Comparison of ENCODE assay signal across 16 mouse cellular contexts in the genomic region with DNA sequence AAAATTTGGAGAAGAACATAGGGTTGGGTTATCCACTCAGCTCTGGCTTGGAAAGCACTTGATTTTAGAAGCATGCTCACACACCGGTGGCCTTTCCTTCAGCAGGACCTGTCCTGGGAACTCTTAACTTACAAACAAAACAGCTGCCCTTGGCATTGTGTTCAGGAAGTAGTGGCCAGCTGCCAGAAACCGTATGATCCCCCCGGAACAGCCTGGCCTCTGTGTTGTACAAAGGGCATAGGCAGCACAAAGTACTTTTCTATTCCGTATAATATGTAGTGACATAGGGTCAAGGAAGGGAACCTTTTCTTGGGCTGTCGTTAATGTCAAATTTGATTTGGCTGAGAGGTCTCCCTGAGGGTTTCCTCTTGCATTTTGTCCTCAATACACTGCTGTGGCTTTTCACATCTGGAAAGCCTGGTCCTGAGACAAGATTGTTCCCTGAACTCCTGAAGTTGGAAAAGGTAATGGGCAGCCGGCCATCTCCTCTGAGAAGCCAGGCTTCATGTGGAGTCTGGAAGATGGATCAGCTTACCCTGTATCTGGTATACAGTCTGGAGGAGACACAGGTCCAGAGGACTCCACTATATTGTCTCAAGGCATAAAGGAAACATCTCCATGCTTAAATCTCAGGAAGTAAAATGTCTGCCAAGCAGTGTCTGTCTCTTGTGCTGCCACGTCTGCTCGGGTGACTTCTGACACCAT.
DNase-seq lines count a peak whose midpoint lies in the region; ATAC-seq and TF ChIP-seq lines count a peak whose summit lies in the region.
"Had no signal": no experiment of that assay in that cellular context is flagged by ENCODE, and none has a peak within 500 bp of the region (broad histone marks: within the 10 kb centered on the region; RNA-seq: fewer than 3 reads in every experiment).

No protein-coding gene starts in this region.

- no peaks in the 10 kb centered on the region for H3K36me3 ChIP-seq in kidney, postnatal 0 days (ENCODE audit: insufficient read depth, low read length)
- H3K36me3 ChIP-seq in lung, postnatal 0 days (ENCODE audit: insufficient read depth, low read length) = no peaks in the 10 kb centered on the region
- H3K36me3 ChIP-seq in embryonic facial prominence, embryonic 15.5 days = no peaks in the 10 kb centered on the region
- H3K36me3 ChIP-seq: embryonic facial prominence, embryonic 13.5 days; forebrain, embryonic 10.5 days; heart, embryonic 13.5 days; lung, embryonic 15.5 days; neural tube, embryonic 13.5 days had no signal

- H3K4me3 ChIP-seq in kidney, postnatal 0 days (replicated peaks; ENCODE audit: low read depth, low read length) = no peak overlapping the region
- H3K4me3 ChIP-seq in lung, postnatal 0 days (ENCODE audit: low read depth, low read length) = no peak overlapping the region
- H3K4me3 ChIP-seq in embryonic facial prominence, embryonic 15.5 days (replicated peaks) = no peak overlapping the region
- H3K4me3 ChIP-seq: embryonic facial prominence, embryonic 13.5 days; forebrain, embryonic 10.5 days; heart, embryonic 13.5 days; lung, embryonic 15.5 days; neural tube, embryonic 13.5 days had no signal

- no peak overlapping the region for H3K9ac ChIP-seq in kidney, postnatal 0 days (ENCODE audit: low read depth, low read length)
- no peak overlapping the region for H3K9ac ChIP-seq in lung, postnatal 0 days (replicated peaks; ENCODE audit: low read depth)
- H3K9ac ChIP-seq in embryonic facial prominence, embryonic 15.5 days = no peak overlapping the region
- H3K9ac ChIP-seq: embryonic facial prominence, embryonic 13.5 days; heart, embryonic 13.5 days; lung, embryonic 15.5 days; neural tube, embryonic 13.5 days had no signal

- DNase-seq in embryo, embryonic 10.5 days (ENCODE audit: low spot score) = peak; percentile 9
- no peak for DNase-seq in embryo, embryonic 10 days (ENCODE audit: low spot score)
- peak; percentile 11 for DNase-seq in kidney, postnatal 0 days (ENCODE audit: low spot score)
- no peak for DNase-seq in kidney, adult 18-20 months
- DNase-seq in lung, postnatal 0 days (ENCODE audit: low spot score) = peak; percentile 6
- no peak for DNase-seq in lung, postnatal 10 days
- no peak for DNase-seq in cerebellum, adult 9-11 months
- DNase-seq: cerebellum, postnatal 14 days; thymus, adult 2 months had no signal

- no peaks in the 10 kb centered on the region for H3K27me3 ChIP-seq in kidney, postnatal 0 days (ENCODE audit: insufficient read depth, low read length)
- no peaks in the 10 kb centered on the region for H3K27me3 ChIP-seq in lung, postnatal 0 days (replicated peaks; ENCODE audit: insufficient read depth, low read length)
- no peaks in the 10 kb centered on the region for H3K27me3 ChIP-seq in embryonic facial prominence, embryonic 15.5 days
- H3K27me3 ChIP-seq: embryonic facial prominence, embryonic 13.5 days; lung, embryonic 15.5 days; neural tube, embryonic 13.5 days had no signal

- H3K27ac ChIP-seq in kidney, postnatal 0 days = no peak overlapping the region
- no peak overlapping the region for H3K27ac ChIP-seq in lung, postnatal 0 days (ENCODE audit: low read length)
- no peak overlapping the region for H3K27ac ChIP-seq in embryonic facial prominence, embryonic 15.5 days (replicated peaks)
- H3K27ac ChIP-seq: embryonic facial prominence, embryonic 13.5 days; forebrain, embryonic 10.5 days; heart, embryonic 13.5 days; lung, embryonic 15.5 days; neural tube, embryonic 13.5 days had no signal

- no peak for TF ChIP-seq EP300 in lung, postnatal 0 days (IDR thresholded peaks at IDR 0.05)

- no peak overlapping the region for H3K4me2 ChIP-seq in kidney, postnatal 0 days (ENCODE audit: low read length)
- no peak overlapping the region for H3K4me2 ChIP-seq in lung, postnatal 0 days (replicated peaks; ENCODE audit: low read depth, low read length)
- no peak overlapping the region for H3K4me2 ChIP-seq in embryonic facial prominence, embryonic 15.5 days (replicated peaks)
- H3K4me2 ChIP-seq: embryonic facial prominence, embryonic 13.5 days; heart, embryonic 13.5 days; liver, embryonic 11.5 days; lung, embryonic 15.5 days; neural tube, embryonic 13.5 days had no signal

- H3K9me3 ChIP-seq in kidney, postnatal 0 days (replicated peaks; ENCODE audit: low read length) = no peaks in the 10 kb centered on the region
- no peaks in the 10 kb centered on the region for H3K9me3 ChIP-seq in lung, postnatal 0 days (ENCODE audit: low read length)
- H3K9me3 ChIP-seq in embryonic facial prominence, embryonic 15.5 days (replicated peaks) = no peaks in the 10 kb centered on the region
- H3K9me3 ChIP-seq: embryonic facial prominence, embryonic 13.5 days; forebrain, embryonic 10.5 days; heart, embryonic 13.5 days; lung, embryonic 15.5 days; neural tube, embryonic 13.5 days had no signal

- no peak for TF ChIP-seq CTCF in kidney, postnatal 0 days (IDR thresholded peaks at IDR 0.05; ENCODE audit: low read depth)
- no peak for TF ChIP-seq CTCF in lung, postnatal 0 days (IDR thresholded peaks at IDR 0.05)

- H3K4me1 ChIP-seq in kidney, postnatal 0 days (replicated peaks; ENCODE audit: insufficient read depth, low read length) = no peaks in the 10 kb centered on the region
- no peaks in the 10 kb centered on the region for H3K4me1 ChIP-seq in lung, postnatal 0 days (ENCODE audit: insufficient read depth, low read depth, low read length)
- H3K4me1 ChIP-seq in embryonic facial prominence, embryonic 15.5 days = no peaks in the 10 kb centered on the region
- H3K4me1 ChIP-seq: embryonic facial prominence, embryonic 13.5 days had no signal

- 28% methylated on average over 8 of the region's 8 CpGs for WGBS in kidney, postnatal 0 days
- 40% methylated on average over 8 of the region's 8 CpGs for WGBS in lung, postnatal 0 days
- 40% methylated on average over 8 of the region's 8 CpGs for WGBS in embryonic facial prominence, embryonic 15.5 days

- no peak for ATAC-seq in kidney, postnatal 0 days (replicated peaks; ENCODE audit: low FRiP score, low read depth)
- ATAC-seq in lung, postnatal 0 days = no peak
- peak; percentile 29; the same call in 1 of the 2 replicates for ATAC-seq in embryonic facial prominence, embryonic 15.5 days (ENCODE audit: insufficient number of reproducible peaks, low FRiP score, low TSS enrichment, low read depth)

Comparison
In these comparisons a context has a peak if more than half of its experiments do, and no peak if none do; other contexts are left out.
1. DNase-seq: peak in embryo, embryonic 10.5 days (single experiment), kidney, postnatal 0 days (single experiment) and lung, postnatal 0 days (single experiment); none in embryo, embryonic 10 days (single experiment), kidney, adult 18-20 months (single experiment), lung, postnatal 10 days (single experiment) and cerebellum, adult 9-11 months (single experiment).